ENCODE assay signal across 21 mouse cellular contexts in the genomic region with DNA sequence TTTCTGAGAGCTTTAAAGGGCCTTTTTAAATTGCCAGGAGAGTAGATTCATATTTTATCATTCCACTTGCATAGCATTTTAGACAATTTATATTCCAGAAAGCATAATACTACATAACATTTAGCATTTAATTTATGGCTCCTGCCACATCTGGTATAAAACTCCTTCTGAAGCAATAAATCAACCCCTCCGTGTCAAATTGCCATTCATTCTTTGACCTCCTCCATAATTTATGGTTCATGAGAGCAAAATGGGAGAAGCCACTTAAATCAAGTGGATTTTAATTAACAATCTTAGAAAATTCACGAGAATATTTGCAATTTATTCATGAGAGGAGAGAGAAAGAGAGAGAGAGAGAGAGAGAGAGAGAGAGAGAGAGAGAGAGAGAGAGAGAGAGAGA.
DNase-seq lines count a peak whose midpoint lies in the region; ATAC-seq and TF ChIP-seq lines count a peak whose summit lies in the region.
"Had no signal": no experiment of that assay in that cellular context is flagged by ENCODE, and none has a peak within 500 bp of the region (broad histone marks: within the 10 kb centered on the region; RNA-seq: fewer than 3 reads in every experiment).

No protein-coding gene starts in this region.

- no peaks in the 10 kb centered on the region for H3K36me3 ChIP-seq in embryonic facial prominence, embryonic 10.5 days (replicated peaks)
- H3K36me3 ChIP-seq in forebrain, embryonic 16.5 days (ENCODE audit: control insufficient read depth, insufficient read depth) = no peaks in the 10 kb centered on the region
- H3K36me3 ChIP-seq in hindbrain, postnatal 0 days (ENCODE audit: insufficient read depth, low read length) = no peaks in the 10 kb centered on the region
- H3K36me3 ChIP-seq in midbrain, postnatal 0 days (ENCODE audit: insufficient read depth, low read length) = no peaks in the 10 kb centered on the region
- H3K36me3 ChIP-seq: embryonic facial prominence, embryonic 15.5 days; heart, embryonic 12.5 days; limb, embryonic 13.5 days had no signal

- H3K4me2 ChIP-seq in forebrain, embryonic 16.5 days (ENCODE audit: low read length) = no peak overlapping the region
- H3K4me2 ChIP-seq in hindbrain, postnatal 0 days (ENCODE audit: low read depth, low read length) = no peak overlapping the region
- H3K4me2 ChIP-seq in midbrain, postnatal 0 days (ENCODE audit: low read depth, low read length, poor library complexity, severe bottlenecking) = no peak overlapping the region
- H3K4me2 ChIP-seq: embryonic facial prominence, embryonic 15.5 days; heart, embryonic 12.5 days; limb, embryonic 13.5 days had no signal

- no peak overlapping the region for H3K4me3 ChIP-seq in embryonic facial prominence, embryonic 10.5 days
- no peak overlapping the region for H3K4me3 ChIP-seq in forebrain, embryonic 16.5 days (replicated peaks; ENCODE audit: low read length)
- no peak overlapping the region for H3K4me3 ChIP-seq in hindbrain, postnatal 0 days (ENCODE audit: low read length)
- no peak overlapping the region for H3K4me3 ChIP-seq in midbrain, postnatal 0 days (ENCODE audit: low read depth, low read length)
- H3K4me3 ChIP-seq: embryonic facial prominence, embryonic 15.5 days; heart, embryonic 12.5 days; left cerebral cortex, adult 2 months; limb, embryonic 13.5 days had no signal

- H3K9me3 ChIP-seq in embryonic facial prominence, embryonic 10.5 days = no peaks in the 10 kb centered on the region
- no peaks in the 10 kb centered on the region for H3K9me3 ChIP-seq in forebrain, embryonic 16.5 days (ENCODE audit: control insufficient read depth, low read length)
- no peaks in the 10 kb centered on the region for H3K9me3 ChIP-seq in hindbrain, postnatal 0 days (ENCODE audit: low read length)
- H3K9me3 ChIP-seq in midbrain, postnatal 0 days (ENCODE audit: low read length) = no peaks in the 10 kb centered on the region
- H3K9me3 ChIP-seq: embryonic facial prominence, embryonic 15.5 days; heart, embryonic 12.5 days; limb, embryonic 13.5 days had no signal

- no peak for DNase-seq in embryonic facial prominence, embryonic 10.5 days (ENCODE audit: low spot score)
- peak; percentile 9 for DNase-seq in hindbrain, postnatal 0 days (ENCODE audit: low spot score)
- no peak for DNase-seq in midbrain, postnatal 0 days (ENCODE audit: low spot score)
- DNase-seq in yolk sac, embryonic 10.5 days (ENCODE audit: low spot score) = no peak
- DNase-seq in heart, adult 8-10 months (ENCODE audit: low spot score) = no peak
- DNase-seq in thymus, postnatal 0 days (ENCODE audit: low spot score) = no peak
- DNase-seq: adrenal gland, postnatal 14 days; cerebellum, postnatal 25 days; gastrocnemius, postnatal 25 days; heart, postnatal 4 days; kidney, adult 18-20 months; kidney, postnatal 4 days; lung, postnatal 14 days; thymus, postnatal 36 days had no signal

- peaks cover 22% of the 10 kb centered on the region for H3K4me1 ChIP-seq in embryonic facial prominence, embryonic 10.5 days
- H3K4me1 ChIP-seq in forebrain, embryonic 16.5 days (replicated peaks; ENCODE audit: control insufficient read depth, insufficient read depth, low read length) = peaks cover 6% of the 10 kb centered on the region; the same call in 1 of the 2 replicates
- no peaks in the 10 kb centered on the region; the same call in 1 of the 2 replicates for H3K4me1 ChIP-seq in hindbrain, postnatal 0 days (ENCODE audit: insufficient read depth, low read length)
- 0 out of 2 replicates have a peak, but pooled peaks cover 4% of the 10 kb centered on the region for H3K4me1 ChIP-seq in midbrain, postnatal 0 days (ENCODE audit: insufficient read depth, low read length)
- H3K4me1 ChIP-seq: embryonic facial prominence, embryonic 15.5 days; heart, embryonic 12.5 days had no signal

- ATAC-seq in forebrain, embryonic 16.5 days = no peak
- ATAC-seq in hindbrain, postnatal 0 days = no peak
- no peak for ATAC-seq in midbrain, postnatal 0 days (ENCODE audit: low FRiP score)
- ATAC-seq in activated CD4-positive, CD25-positive, alpha-beta regulatory T cell, adult 4 months = no peak
- ATAC-seq: CD4-positive, CD25-positive, alpha-beta regulatory T cell, adult 4 months had no signal

- H3K9ac ChIP-seq in forebrain, embryonic 16.5 days (replicated peaks; ENCODE audit: low read depth, low read length) = no peak overlapping the region
- H3K9ac ChIP-seq in hindbrain, postnatal 0 days (replicated peaks; ENCODE audit: low read length) = no peak overlapping the region
- no peak overlapping the region for H3K9ac ChIP-seq in midbrain, postnatal 0 days (replicated peaks; ENCODE audit: low read length, poor library complexity, severe bottlenecking)
- H3K9ac ChIP-seq: embryonic facial prominence, embryonic 15.5 days; heart, embryonic 12.5 days; limb, embryonic 13.5 days had no signal

- WGBS in embryonic facial prominence, embryonic 10.5 days = 56% methylated on average over 2 of the region's 2 CpGs
- WGBS in forebrain, embryonic 16.5 days = 10% methylated on average over 2 of the region's 2 CpGs
- WGBS in hindbrain, postnatal 0 days = 13% methylated on average over 2 of the region's 2 CpGs
- 8% methylated on average over 2 of the region's 2 CpGs for WGBS in midbrain, postnatal 0 days

- 0 out of 2 replicates have a peak overlapping the region, but pooled peaks have one; percentile 40 for H3K27ac ChIP-seq in embryonic facial prominence, embryonic 10.5 days (replicated peaks)
- peak overlapping the region; percentile 2; the same call in 1 of the 2 replicates for H3K27ac ChIP-seq in forebrain, embryonic 16.5 days (ENCODE audit: low read length)
- H3K27ac ChIP-seq in hindbrain, postnatal 0 days = no peak overlapping the region
- H3K27ac ChIP-seq in midbrain, postnatal 0 days (ENCODE audit: low read depth, low read length) = peak overlapping the region; percentile 52; the same call in 1 of the 2 replicates
- H3K27ac ChIP-seq: embryonic facial prominence, embryonic 15.5 days; left cerebral cortex, adult 2 months; limb, embryonic 13.5 days had no signal

- TF ChIP-seq CTCF in hindbrain, postnatal 0 days (IDR thresholded peaks at IDR 0.05; ENCODE audit: low read depth) = no peak
- no peak for TF ChIP-seq CTCF in midbrain, postnatal 0 days (IDR thresholded peaks at IDR 0.05)

- H3K27me3 ChIP-seq in embryonic facial prominence, embryonic 10.5 days (replicated peaks; ENCODE audit: low read depth, poor library complexity, severe bottlenecking) = no peaks in the 10 kb centered on the region
- H3K27me3 ChIP-seq in forebrain, embryonic 16.5 days (replicated peaks; ENCODE audit: control insufficient read depth, insufficient read depth, low read length) = no peaks in the 10 kb centered on the region
- no peaks in the 10 kb centered on the region for H3K27me3 ChIP-seq in hindbrain, postnatal 0 days (ENCODE audit: insufficient read depth, low read length)
- no peaks in the 10 kb centered on the region for H3K27me3 ChIP-seq in midbrain, postnatal 0 days (ENCODE audit: insufficient read depth, low read length)
- H3K27me3 ChIP-seq: embryonic facial prominence, embryonic 15.5 days; heart, embryonic 12.5 days; limb, embryonic 13.5 days had no signal
